Mouse (Mus musculus) lung, embryonic 15.5 days (tissue): ENCODE measurements around the gene Drd1. TPM values are rescaled to one million over a fixed set of nuclear protein-coding genes. Genes with fewer than 3 reads are reported as not detected.

Experiments
- ATAC-seq: fragments of 200-750 bp; cut with Nextera tagmentation; 2 replicates; pipeline ENCODE4 v1.8.0; 2017; ENCODE audit warnings: moderate number of reproducible peaks, borderline replicate concordance; ENCODE audit not compliant: low FRiP score, low TSS enrichment; ENCODE audit errors: extremely low read depth
- H3K27ac ChIP-seq: fragments of 300-500 bp; sonication (generic); 2 replicates; pipeline ENCODE4 v1.5.1; 2015; ENCODE audit warnings: moderate library complexity, mild to moderate bottlenecking, inconsistent platforms
- H3K27me3 ChIP-seq: fragments of 300-500 bp; sonication (generic); 2 replicates; pipeline ENCODE4 v1.6.1; 2015; ENCODE audit warnings: inconsistent platforms
- H3K36me3 ChIP-seq: fragments of 300-500 bp; sonication (generic); 2 replicates; pipeline ENCODE4 v1.6.1; 2015; ENCODE audit warnings: inconsistent platforms
- H3K4me1 ChIP-seq: fragments of 300-500 bp; sonication (generic); 2 replicates; pipeline ENCODE4 v1.6.1; 2015; ENCODE audit warnings: inconsistent platforms
- H3K4me2 ChIP-seq: fragments of 300-500 bp; sonication (generic); 2 replicates; pipeline ENCODE4 v1.6.1; 2015; ENCODE audit warnings: inconsistent platforms, mild to moderate bottlenecking, moderate library complexity
- H3K4me3 ChIP-seq: fragments of 300-500 bp; sonication (generic); 2 replicates; pipeline ENCODE4 v1.5.1; 2015; ENCODE audit warnings: mild to moderate bottlenecking, inconsistent platforms
- H3K9ac ChIP-seq: fragments of 300-500 bp; sonication (generic); 2 replicates; pipeline ENCODE4 v1.6.1; 2015; ENCODE audit warnings: inconsistent platforms
- H3K9me3 ChIP-seq: fragments of 300-500 bp; sonication (generic); 2 replicates; pipeline ENCODE4 v1.6.1; 2016; ENCODE audit warnings: inconsistent platforms
- WGBS: fragments of 180-500 bp; shearing (Covaris S2); methylation state at CpG from one replicate; pipeline ENCODE4 v1.1.7; 2015; 5-methylcytosine and 5-hydroxymethylcytosine counted together
- polyA plus RNA-seq: library from polyadenylated mRNA; unstranded; fragments of >200 nt; fragmentation: Nextera tagmentation; extraction: Ambion mirVana; gene quantifications from 2 replicates; pipeline ENCODE4 v1.2.1, GENCODE M21; 2015

Drd1 gene
- polyA plus RNA-seq, 1 experiment from 2014 or later = 0.69 TPM

DNA sequence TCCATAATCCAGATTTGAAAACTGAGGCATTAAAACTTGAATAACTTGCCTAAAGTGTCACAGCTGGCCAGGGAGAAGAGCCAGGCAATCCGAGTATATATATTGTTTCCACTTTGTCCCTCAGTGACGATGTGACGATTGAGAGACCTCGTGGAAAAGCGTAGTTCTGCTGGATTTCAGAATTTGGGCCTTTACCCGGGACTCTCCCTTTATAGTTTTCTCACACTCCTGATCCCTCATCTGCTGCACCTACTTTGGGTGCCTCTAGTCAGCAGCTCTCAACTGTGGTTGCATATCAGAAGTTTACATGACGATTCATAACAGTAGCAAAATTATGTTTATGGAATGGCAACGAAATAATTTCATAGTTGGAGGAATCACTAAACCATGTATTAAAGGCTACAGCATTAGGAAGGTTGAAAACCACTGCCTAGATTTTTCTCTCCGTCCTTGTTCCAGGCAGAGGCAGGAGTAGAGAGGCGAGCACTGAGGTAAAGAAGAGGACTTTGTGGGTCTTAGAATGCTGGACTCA is 17.1 kb upstream of the Drd1 start:
- Histone ChIP-seq H3K27ac (peak overlapping the region; percentile 86), H3K4me1 (peaks cover 32% of the 10 kb centered on the region), H3K4me2 (peak overlapping the region; percentile 85), H3K9me3 (no peaks in the 10 kb centered on the region), H3K9ac (peak overlapping the region; percentile 89), H3K4me3 (peak overlapping the region; percentile 84), H3K27me3 (no peaks in the 10 kb centered on the region), H3K36me3 (no peaks in the 10 kb centered on the region)
- 10% methylated on average over 10 of the region's 10 CpGs for WGBS
- no peak for ATAC-seq

DNA sequence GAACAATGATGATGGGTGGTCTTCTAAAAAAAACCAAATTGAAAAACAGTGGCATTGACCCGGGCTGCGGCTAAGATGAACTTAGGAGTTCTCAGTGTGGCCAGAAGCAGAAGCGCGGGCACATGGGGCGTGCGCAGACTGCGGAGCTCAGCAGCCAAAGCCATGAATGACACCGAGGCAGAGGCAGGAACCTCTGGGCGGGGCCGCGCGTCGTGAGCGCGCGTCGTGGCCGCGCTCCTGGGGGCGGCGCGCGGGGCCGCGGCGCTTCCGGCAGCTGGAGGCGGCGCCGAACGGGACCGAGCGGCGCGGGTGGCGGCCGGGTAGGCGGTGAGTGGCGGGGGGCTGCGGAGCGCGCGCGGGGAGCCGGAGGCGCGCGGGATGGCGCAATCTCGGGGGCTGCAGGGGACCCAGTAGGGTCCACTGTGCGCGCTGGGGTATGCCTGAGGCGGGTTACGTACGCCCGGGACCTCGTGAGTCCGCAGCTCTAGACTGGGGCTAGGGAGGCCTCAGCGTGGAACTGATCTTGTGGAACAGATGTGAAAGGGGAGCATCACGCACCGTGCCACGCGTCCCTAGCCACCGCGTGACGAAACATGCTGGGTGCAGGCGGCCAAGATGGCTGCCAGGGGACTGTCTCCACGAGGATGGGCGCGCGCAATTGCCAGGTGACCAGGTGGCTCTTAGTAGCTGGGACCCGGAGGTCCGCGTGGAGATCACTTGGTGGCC is 16.3 kb upstream of the Drd1 start, which contains the start of gene Sfxn1:
Gene Sfxn1 (plus strand): TSS at position 264 of the 726 bp plus-strand sequence.
- H3K4me3 ChIP-seq = peak within 1 kb of the TSS; percentile 84
- H3K4me2 ChIP-seq = peak within 1 kb of the TSS; percentile 85
- no peaks in the 10 kb centered on the region for H3K9me3 ChIP-seq
- peak; percentile 66 for ATAC-seq
- WGBS = under 1% methylated on average over 74 of the region's 74 CpGs
- H3K9ac ChIP-seq = peak within 1 kb of the TSS; percentile 89
- no peaks in the 10 kb centered on the region for H3K27me3 ChIP-seq
- H3K27ac ChIP-seq = peak within 1 kb of the TSS; percentile 86
- peaks cover 26% of the 10 kb centered on the region for H3K4me1 ChIP-seq
- H3K36me3 ChIP-seq = no peaks in the 10 kb centered on the region

DNA sequence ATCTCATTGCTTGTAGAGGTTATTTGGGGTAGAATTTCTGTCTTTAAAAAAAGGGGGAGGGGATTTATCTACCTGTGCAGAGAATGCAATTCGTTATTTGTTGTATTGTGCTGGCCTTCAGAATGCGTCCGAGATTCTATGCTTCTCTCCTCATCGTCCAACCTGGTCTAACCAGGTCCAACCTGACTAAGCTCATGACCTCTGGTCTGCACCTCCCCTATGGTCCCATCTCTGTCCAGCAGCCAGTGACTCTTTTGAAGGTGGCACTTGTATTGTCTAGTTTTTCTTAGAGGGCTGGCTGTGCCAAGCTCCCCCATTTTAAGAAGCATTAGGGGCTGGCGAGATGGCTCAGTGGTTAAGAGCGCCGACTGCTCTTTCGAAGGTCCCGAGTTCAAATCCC is 15.5 kb upstream of the Drd1 start:
- no peak overlapping the region for H3K4me2 ChIP-seq
- H3K4me3 ChIP-seq = no peak overlapping the region
- H3K9ac ChIP-seq = no peak overlapping the region
- 94% methylated on average over 9 of the region's 9 CpGs for WGBS
- H3K27ac ChIP-seq = no peak overlapping the region
- no peaks in the 10 kb centered on the region for H3K9me3 ChIP-seq
- no peaks in the 10 kb centered on the region for H3K27me3 ChIP-seq
- peaks cover 26% of the 10 kb centered on the region for H3K4me1 ChIP-seq
- no peaks in the 10 kb centered on the region for H3K36me3 ChIP-seq
- no peak for ATAC-seq

DNA sequence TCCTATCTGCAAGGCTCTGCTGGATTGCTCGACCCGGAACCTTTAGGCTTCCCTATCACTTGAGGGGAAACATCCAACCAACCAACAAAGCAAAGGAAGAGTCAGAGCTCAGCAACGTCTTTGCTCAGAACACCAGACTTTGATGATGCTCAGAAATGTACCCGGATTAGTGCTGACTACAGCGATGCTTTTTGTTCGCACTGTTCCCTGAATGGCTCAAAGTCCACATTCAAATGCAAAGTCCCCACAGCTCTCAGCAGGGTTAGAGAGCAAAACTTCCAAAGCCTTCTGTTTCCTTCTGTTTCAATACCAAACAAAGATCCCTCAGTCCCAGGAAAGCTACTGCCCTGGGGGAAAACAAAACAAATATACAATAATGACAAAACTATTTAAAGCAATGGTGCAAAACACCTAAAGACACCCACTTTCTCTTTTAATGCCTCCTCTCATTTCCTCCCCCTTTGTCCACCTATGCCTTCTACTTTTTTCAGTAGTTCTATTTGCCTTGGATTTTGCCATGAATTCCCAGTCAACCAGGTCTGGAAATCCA is 12.2 kb upstream of the Drd1 start:
- H3K4me3 ChIP-seq = no peak overlapping the region
- no peak overlapping the region for H3K9ac ChIP-seq
- ATAC-seq = no peak
- no peak overlapping the region for H3K4me2 ChIP-seq
- no peaks in the 10 kb centered on the region for H3K27me3 ChIP-seq
- no peak overlapping the region for H3K27ac ChIP-seq
- no peaks in the 10 kb centered on the region for H3K9me3 ChIP-seq
- WGBS = 50% methylated on average over 6 of the region's 6 CpGs
- H3K36me3 ChIP-seq = no peaks in the 10 kb centered on the region
- H3K4me1 ChIP-seq = peaks cover 6% of the 10 kb centered on the region

DNA sequence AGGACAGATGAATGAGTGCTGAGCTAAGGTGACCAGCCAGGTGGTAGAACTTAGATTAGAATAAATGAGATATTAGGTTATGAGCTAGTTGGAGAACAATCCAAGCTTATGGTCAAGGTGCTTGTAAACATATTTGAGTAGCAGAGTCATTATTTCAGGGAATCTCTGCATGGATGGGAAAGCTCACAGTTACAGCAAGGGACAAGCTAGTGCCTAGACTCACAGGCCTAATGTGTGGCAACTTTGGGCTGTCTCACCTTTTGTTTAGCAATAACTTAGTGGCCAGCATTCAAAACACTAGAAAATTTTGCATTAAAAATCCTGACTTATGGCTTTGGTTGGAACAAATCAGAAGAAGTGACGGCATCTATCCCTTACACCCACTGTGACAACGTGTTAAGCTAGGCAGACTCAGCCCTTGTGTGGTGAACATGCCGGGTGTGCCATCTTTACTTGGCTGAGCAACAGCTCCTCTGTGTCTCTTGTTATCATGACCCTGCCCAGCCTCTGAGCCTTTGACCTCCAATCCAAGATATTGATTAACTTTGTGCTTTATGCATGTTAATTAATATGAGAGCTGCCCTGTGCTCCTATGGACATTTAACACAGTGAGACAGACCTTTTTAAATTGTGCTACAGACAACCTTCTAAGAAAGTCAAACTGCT is 10.7 kb upstream of the Drd1 start:
- no peak overlapping the region for H3K9ac ChIP-seq
- WGBS = 62% methylated on average over 3 of the region's 3 CpGs
- ATAC-seq = no peak

DNA sequence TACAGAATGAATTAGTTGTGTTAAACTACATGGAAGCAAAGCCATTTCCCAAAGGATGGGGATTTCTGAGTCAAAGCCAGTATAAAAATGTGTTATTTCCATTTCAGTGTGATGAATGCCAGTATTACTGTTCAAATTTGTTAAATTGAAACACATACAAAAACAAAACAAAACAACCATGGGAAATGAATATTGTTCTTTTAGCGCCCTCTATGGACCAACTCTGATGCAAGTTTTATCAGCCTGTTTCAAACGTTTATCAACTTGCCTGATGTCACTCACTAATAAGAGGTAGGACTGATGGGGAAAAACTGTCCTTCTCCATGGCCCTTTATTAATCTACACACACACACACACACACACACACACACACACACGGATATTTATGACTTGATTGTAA is 7.8 kb upstream of the Drd1 start:
- Histone ChIP-seq H3K36me3 (no peaks in the 10 kb centered on the region), H3K4me3 (no peak overlapping the region), H3K4me2 (no peak overlapping the region), H3K9me3 (no peaks in the 10 kb centered on the region), H3K9ac (no peak overlapping the region), H3K4me1 (no peaks in the 10 kb centered on the region), H3K27ac (no peak overlapping the region), H3K27me3 (no peaks in the 10 kb centered on the region)
- no peak for ATAC-seq
- 2% methylated on average over 3 of the region's 3 CpGs for WGBS

More for the DNA sequence above, 10.7 kb upstream of the Drd1 start:
- no peak overlapping the region for H3K27ac ChIP-seq
- no peaks in the 10 kb centered on the region for H3K36me3 ChIP-seq
- H3K27me3 ChIP-seq = no peaks in the 10 kb centered on the region
- no peaks in the 10 kb centered on the region for H3K4me1 ChIP-seq
- H3K9me3 ChIP-seq = no peaks in the 10 kb centered on the region
- no peak overlapping the region for H3K4me2 ChIP-seq
- H3K4me3 ChIP-seq = no peak overlapping the region

DNA sequence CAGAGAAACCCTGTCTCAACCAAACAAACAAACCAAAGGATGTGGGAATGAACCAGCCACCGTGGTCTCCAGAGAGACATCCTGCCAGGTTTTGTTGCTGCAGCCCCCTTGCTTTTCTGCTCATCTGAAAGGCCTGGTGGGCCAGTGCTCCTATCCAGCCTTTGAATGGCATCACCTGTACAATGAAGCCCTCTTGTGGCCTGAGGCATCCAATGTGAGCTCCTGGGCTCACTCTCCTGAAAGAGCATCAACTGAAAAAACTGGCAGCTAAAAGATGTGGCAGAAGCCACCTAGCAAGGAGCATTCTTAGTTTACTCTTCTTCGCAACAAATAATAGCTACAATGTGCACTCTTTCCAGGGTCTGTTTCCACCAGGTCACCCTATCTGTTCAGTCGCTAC is 6.6 kb upstream of the Drd1 start:
- Histone ChIP-seq H3K36me3 (no peaks in the 10 kb centered on the region), H3K9me3 (no peaks in the 10 kb centered on the region), H3K4me3 (no peak overlapping the region), H3K27me3 (no peaks in the 10 kb centered on the region; the same call in 1 of the 2 replicates), H3K9ac (no peak overlapping the region), H3K27ac (no peak overlapping the region), H3K4me1 (no peaks in the 10 kb centered on the region), H3K4me2 (no peak overlapping the region)
- WGBS = 78% methylated on average over 3 of the region's 3 CpGs
- no peak for ATAC-seq

DNA sequence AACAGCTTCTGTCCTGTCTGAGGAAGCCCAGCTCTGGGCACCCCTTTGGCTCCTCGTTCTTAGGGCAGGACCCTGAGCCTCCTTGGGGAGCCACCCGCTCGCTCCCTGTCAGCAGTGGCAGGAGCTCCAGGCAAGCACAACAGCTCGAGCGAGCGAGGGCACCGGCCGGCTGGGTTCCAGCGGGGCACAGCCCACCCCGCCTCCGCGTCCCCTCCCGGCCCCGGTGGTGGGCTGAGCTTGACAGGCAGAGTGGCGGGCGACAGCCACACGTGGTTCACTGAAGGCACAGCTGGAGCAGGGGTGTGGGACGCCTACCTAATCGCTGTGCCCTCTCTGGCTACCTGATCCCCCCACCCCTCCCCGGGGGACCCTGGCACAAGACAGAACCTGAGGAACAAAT is 543 bp downstream of the Drd1 start:
- peaks cover 9% of the 10 kb centered on the region for H3K4me1 ChIP-seq
- no peak overlapping the region for H3K9ac ChIP-seq
- H3K4me2 ChIP-seq = peak overlapping the region; percentile 95
- peak overlapping the region; percentile 51 for H3K4me3 ChIP-seq
- no peaks in the 10 kb centered on the region for H3K36me3 ChIP-seq
- H3K9me3 ChIP-seq = no peaks in the 10 kb centered on the region
- peaks cover 31% of the 10 kb centered on the region for H3K27me3 ChIP-seq
- under 1% methylated on average over 20 of the region's 20 CpGs for WGBS
- peak; percentile 27; the same call in 1 of the 2 replicates for ATAC-seq
- no peak overlapping the region for H3K27ac ChIP-seq

DNA sequence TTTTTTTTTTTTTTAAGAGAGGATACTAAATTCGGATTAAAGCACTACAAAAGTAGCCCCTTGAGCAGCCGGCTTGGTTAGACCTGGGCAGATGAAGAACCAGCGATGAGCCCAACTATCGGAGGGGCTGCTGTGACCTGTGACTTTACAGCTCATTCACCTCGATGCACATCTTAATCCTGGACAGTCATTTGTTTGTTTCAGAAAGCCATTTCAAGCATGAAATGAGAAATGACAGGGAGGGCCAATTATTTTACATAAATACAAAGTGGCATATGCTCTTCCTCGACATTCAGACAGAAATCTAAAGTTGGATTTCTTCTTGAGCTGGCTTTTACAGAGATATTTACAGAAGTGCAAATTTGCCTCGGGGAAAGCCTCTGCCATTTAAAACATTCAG is 3.9 kb downstream of the Drd1 start:
- WGBS = 58% methylated on average over 7 of the region's 7 CpGs
- H3K4me1 ChIP-seq = peaks cover 9% of the 10 kb centered on the region

DNA sequence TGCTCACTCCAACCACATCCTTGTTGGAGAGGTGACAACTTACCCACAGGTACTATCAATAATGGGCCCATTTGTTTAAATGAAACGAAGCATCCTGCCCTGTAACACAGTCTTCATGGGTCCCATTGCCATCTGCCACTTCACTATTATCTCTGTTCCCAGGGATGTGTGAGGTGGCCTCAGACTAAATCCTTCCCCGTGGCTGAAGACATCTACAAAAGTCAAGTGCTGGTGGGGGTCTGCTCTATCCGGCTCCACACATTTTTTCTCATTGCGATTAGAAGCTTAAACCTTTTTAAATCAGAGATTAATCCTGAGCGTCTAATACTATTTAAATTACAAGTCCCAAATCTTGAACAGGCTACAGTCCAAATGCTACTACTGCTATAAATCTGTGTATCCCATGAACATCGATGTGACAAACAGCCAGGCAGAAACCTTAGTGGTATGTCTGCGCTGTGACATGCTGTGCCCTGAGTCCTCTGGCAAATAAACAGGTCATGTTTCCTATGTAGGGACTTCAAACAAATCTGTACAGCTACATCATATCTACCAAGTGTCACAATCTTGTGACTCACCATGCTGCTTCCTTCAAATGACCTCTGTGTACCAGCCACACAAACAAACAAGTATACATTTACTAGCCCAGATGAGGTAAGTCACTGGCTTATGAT is 6.7 kb downstream of the Drd1 start:
- 77% methylated on average over 7 of the region's 7 CpGs for WGBS
- ATAC-seq = no peak
- no peaks in the 10 kb centered on the region for H3K36me3 ChIP-seq
- no peaks in the 10 kb centered on the region for H3K4me1 ChIP-seq
- H3K27ac ChIP-seq = no peak overlapping the region
- H3K4me2 ChIP-seq = no peak overlapping the region
- H3K9me3 ChIP-seq = no peaks in the 10 kb centered on the region
- peaks cover 13% of the 10 kb centered on the region; the same call in 1 of the 2 replicates for H3K27me3 ChIP-seq
- H3K4me3 ChIP-seq = no peak overlapping the region
- no peak overlapping the region for H3K9ac ChIP-seq

More for the DNA sequence above, 3.9 kb downstream of the Drd1 start:
- H3K27ac ChIP-seq = no peak overlapping the region
- H3K27me3 ChIP-seq = peaks cover 31% of the 10 kb centered on the region
- no peak for ATAC-seq
- H3K4me2 ChIP-seq = no peak overlapping the region
- no peak overlapping the region for H3K4me3 ChIP-seq
- no peaks in the 10 kb centered on the region for H3K36me3 ChIP-seq
- no peaks in the 10 kb centered on the region for H3K9me3 ChIP-seq
- no peak overlapping the region for H3K9ac ChIP-seq

DNA sequence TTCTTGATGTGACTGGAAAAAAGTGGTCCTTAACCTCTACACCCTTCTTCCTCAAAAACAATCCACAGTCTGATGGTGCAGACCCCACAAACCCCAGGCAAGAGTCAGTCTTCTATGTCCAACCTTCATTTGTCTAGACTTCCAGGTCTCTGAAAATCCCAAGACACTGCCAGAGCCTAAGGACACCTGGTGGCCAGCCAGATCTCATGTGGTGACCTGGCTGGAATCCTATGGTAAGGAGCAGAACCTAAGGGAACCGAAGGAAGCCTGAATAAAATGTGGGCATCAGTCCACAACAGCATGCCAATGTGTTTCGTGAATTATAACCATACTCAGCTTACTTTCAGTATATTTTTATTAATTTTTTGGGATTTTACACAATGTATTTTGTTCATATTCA is 15.2 kb downstream of the Drd1 start:
- ATAC-seq = no peak
- no peak overlapping the region for H3K27ac ChIP-seq
- H3K9me3 ChIP-seq = no peaks in the 10 kb centered on the region
- H3K4me1 ChIP-seq = no peaks in the 10 kb centered on the region
- WGBS = 86% methylated on average over 2 of the region's 2 CpGs
- no peaks in the 10 kb centered on the region for H3K27me3 ChIP-seq
- H3K4me2 ChIP-seq = no peak overlapping the region
- no peak overlapping the region for H3K4me3 ChIP-seq
- H3K36me3 ChIP-seq = no peaks in the 10 kb centered on the region
- H3K9ac ChIP-seq = no peak overlapping the region
